Mouse (Mus musculus) c-Kit-positive CD71-negative TER-119-negative erythroid progenitor cells, embryonic 14.5 days (primary cell): Measurements from ENCODE around the gene Tshz3.

Source experiments
- DNase-seq: peaks from one replicate; pipeline ENCODE4 v3.0.0-alpha.2; 2013; ENCODE audit warnings: low read depth

Tshz3 gene

DNA sequence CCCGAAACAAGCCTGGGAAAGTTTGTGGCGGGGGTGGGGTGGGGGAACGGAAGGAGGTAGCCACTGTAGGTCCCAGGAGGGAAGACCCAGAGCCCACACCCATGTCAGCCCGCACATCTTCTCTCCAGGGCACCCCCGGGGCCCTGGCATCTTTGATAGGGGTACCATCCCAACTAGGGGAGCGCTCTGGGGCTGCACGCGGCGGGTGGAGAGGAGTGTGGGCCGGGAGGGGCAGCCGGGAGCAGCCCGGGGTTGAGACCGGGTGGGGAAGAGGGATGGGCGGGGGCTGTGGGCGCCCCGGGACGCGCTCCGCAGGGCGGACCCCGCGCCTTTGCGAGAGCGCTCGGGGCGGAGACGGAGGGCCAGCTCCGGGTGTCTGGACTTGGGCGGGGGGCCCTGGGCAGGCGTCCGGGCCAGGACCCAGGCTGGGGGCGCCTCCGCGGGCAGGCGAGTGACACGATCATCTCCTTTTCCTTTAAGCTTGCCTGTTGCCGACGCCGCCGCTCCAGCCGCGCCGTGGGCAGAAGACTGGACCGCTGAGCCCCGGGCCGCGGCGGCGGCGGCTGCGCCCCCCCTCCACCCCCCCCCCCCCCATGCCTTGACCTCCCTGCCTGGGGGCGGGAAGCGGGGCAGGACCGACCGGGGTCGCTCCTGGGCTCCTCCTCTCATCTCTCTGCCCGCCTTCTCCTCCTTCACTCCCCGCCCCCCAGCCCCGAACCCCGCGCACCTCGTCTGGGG lies 631 bp upstream of the Tshz3 start:
- DNase-seq, result no peak

DNA sequence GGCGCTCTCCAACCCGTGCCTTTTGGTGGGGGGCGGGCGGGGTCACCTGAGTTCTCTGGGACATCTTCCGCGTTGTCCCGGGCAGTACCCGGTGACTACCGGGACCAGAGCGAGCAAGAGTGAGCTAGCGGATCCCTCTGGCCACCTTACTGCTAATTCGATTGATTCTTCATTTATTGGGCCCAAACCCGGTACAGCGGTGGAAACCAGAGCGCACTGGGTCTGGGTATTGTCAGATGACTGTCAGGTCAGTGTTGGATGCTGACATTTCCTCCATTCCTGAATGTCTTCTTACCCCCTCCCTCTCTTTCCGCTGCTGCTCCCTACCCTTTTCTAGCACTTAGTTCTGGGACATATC lies 650 bp downstream of the Tshz3 start:
- DNase-seq, result no peak

DNA sequence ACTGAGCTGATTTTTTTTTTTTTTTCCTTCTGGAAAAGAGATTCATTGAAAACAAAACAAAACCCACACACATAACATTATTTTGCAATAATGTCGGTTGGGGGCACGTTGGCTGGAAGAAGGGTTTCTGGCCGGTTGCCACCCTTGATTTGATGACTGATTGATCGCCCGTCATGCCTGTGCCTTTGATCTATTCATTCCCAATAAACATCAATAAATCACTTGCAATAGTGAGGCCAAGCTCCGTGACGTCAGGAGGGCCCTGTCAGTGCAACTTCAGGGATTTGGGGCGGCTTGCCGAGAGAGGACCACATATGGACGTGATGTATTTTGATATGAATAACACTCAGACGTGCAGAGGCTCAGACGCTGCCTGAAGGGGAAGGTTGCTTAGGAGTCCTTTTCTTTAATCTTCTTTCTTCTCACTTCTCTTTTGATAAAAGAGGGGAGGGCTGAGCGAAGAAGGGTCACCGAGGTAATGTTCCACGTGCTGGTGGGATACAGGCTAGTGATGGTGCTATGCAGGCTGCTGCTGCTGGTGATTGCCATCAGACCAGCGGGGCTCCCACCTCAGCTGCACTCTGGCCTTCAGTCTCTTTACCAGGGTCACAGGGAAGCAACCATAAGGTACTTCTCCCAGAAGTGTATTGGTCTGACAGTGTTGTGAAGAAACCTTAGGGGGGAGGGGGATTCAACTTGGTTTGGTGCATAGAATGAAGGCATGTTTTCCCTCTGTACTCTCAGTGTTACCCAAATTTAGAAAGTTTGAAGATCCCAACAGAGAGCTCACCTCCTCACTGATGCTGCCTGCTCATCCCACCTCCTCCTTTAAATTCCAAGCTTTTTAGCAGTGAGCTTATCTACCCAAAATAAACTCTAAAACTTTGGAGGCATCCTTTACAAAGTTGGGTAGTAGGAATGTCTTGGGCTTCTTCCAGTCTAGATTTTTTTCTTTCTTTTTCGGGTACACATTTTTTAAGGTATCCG lies 1.4 kb downstream of the Tshz3 start:
- no peak for DNase-seq

- no peak for DNase-seq
Measured at GRCm38 (mm10) chr7:36706636-36707035, 8.7 kb downstream of the Tshz3 start.

DNA sequence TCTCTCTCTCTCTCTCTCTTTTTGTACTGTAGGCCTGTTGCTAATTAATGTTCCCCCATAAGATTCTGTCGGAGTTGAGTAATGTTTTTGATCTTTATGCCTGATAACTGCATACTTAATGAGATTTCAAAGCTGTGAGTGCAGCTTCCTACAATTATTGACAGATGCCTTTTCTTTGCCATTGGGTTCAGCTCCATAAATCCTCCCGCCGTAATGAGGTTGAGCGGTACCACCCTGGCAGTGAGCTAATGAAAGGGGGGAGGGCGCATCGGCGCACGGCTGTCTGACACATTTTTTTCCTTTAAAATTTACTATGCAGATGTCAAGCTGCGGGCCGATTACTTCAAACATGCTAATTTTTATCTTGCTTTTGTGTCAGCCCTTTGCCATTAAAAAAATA lies 9.3 kb downstream of the Tshz3 start:
- DNase-seq, result no peak

- DNase-seq, result no peak
Measured at GRCm38 (mm10) chr7:36707681-36708350, 9.9 kb downstream of the Tshz3 start.

DNA sequence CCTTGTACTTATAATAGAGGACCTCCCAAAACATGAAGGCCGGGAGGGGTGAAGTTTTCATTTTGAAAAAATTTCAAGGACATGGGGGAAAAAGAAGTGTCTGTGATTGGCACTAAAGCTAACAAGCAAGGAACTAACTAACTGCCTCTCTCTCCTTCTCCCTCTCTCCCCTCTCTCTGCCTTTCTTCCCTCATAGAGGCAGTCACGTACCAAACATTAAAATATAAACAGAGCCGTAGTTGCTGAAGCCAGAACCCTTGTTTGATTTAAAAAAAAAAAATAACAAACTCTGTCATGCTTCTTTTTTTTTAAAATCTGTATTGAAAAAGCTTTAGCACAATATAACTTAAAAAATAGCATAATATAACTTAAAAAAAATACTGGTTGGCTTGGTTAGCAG lies 10.9 kb downstream of the Tshz3 start:
- DNase-seq, result no peak

- no peak for DNase-seq
Measured at GRCm38 (mm10) chr7:36709239-36709638, 11.3 kb downstream of the Tshz3 start.

GRCm38 (mm10) chr7:36709974-36710373 lies 12.1 kb downstream of the Tshz3 start:
- DNase-seq, result no peak

- no peak for DNase-seq
Measured at GRCm38 (mm10) chr7:36710387-36710786, 12.5 kb downstream of the Tshz3 start.

DNA sequence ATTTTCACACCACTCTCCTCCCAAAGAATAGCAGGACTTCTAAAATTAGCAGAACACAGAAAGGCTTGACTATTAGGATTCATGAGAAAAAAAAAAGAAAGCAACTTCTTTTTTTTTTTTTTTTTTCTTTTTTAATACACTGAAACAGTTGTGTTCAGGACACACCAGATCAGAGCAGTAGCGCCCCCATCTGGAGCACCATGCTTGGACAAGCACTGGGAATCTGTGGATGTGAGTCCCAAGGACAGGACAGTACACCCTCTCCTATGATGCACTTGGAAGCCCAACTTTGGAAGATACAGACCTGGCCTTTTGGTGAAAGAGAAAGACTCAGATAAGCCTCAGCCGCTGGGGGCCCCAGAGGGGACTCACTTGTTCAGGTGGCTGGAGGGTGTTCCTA lies 13.8 kb downstream of the Tshz3 start:
- no peak for DNase-seq

- no peak for DNase-seq
Measured at GRCm38 (mm10) chr7:36714323-36714722, 16.4 kb downstream of the Tshz3 start.

DNA sequence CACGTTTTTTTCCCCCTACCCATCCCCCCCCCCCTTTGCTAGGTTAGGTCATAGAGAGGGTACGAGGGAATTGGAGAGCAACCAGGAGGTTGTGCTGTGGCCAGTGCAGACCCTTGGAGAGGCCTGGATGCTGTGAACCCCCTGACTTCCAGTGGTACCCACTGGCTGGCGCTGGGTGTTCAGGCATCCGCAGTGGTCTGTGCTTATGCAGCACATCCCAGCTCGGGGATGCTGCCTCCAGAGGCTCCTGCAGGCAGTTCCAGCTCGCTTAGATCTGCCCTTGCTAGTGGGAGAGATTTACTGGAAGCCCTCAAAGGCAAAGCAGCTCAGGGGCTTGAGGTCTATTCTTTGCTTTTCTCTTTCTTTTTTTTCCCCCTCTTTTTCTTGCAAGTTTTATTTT lies 19.3 kb downstream of the Tshz3 start:
- no peak for DNase-seq

GRCm38 (mm10) chr7:36720830-36721229 lies 22.9 kb downstream of the Tshz3 start:
- no peak for DNase-seq

GRCm38 (mm10) chr7:36736303-36737050 lies 38.6 kb downstream of the Tshz3 start:
- no peak for DNase-seq

DNA sequence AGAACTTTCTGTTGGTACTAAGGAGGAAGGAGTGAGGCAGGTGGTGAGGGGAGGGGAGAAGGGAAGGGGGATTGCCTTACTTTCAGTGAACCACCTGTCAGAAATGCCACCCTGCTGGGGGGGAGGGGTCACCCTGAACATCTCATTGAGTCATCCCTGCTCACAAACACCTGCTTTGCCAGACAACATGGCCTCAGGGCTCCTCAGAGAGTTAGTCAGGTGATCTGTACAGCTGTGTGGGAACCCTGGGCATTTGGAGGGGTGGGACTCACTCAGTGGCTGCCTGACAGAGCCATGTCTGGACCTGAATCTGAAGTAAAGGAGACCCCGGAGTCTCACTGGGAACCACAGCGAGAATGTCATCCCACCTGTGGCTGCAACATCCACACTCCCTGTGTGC lies 53.6 kb downstream of the Tshz3 start:
- DNase-seq, result no peak

DNA sequence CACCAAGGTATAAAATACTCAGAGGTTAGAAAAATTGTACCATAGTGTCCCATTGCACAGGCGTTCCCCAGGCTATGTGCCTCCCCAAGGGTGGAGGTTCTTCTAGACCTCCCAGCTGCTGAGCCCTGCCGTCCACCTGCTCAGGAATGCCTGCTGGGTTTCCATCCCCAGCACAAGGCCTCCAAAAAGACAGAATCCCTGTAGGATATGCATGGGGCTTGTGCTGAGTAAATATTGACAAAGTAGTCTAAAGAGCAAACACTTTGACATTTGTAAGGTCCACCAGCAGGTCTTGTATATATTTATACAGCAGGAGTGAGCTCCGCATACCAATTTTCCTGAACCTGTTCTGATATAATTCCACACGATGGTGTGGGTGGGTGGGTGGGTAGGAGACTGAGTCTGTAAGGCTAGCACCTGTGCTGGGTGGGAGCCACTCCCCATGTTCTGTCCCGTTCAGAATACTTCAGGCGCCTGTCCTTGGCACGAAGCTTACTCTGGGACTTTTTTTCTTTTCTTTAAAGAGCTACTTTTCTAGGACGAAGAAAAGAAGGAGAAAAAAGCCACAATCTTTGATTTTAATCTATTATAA lies 69.7 kb downstream of the Tshz3 start:
- no peak for DNase-seq

DNA sequence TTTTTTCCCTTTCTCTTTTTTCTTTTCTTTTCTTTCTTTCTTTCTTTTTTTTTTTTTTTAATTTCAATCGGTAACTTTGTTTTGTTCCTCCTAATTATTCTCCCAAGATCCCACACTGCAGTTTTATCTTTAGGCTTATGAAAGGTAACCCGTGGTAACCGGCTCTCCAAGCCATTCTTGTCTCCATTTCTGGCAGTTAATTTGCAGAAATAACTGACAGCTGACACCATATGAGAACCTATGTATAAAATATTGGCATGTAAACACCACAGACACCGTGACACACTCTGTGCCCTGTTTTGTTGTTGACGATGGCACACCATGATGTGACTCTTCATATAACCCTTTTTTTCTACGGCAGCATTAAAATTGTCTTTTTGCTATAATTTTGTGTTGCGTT lies 75.2 kb downstream of the Tshz3 start:
- no peak for DNase-seq

- no peak for DNase-seq
Measured at GRCm38 (mm10) chr7:36776956-36777355, 79.0 kb downstream of the Tshz3 start.

DNA sequence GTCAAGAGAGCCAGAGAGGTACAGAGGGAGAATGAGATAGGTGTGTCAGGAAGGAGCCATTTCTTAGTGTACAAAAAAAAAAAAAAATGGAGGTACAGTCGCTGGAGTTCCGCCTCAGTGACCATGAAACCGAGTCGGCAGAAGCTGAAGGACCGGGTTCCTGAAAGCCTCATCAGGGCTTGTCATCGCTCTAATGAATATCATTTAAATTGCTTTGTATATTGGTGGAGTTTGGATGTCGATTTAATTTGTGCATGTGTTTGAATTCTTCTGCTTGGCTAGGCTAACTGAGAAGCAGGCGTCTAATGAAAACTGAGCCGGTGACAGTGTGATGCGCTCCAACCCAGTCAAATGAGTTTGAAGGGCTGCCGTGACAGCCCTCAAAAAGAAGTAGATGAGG lies 80.5 kb downstream of the Tshz3 start:
- DNase-seq, result no peak

DNA sequence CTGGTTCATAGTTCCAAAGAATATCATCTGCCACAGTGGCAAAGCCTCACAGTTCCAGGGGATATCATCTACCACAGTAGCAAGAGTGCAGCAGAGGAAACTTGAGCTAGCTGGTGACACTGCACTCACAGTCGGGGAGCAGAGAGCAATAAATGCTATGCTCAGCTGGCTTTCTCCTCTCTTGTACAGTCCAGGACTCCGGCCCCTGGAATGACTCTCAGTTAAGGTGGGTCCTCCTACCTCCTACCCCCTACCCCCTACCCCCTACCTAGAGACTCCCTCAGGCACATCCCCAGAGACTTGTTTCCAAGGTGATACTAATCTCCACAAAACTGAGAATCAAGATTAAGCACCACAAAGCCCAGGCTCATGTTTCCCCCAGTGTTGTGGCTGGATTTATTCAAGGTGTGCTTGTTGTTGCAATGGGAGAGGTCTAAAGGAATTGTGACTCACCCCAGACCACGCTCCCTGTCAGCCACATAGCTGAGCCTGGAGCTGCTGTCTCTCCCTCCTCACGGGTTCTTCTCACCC lies 86.4 kb downstream of the Tshz3 start:
- no peak for DNase-seq
